Mouse (Mus musculus): ENCODE data around the gene Rbbp8nl.

DNA sequence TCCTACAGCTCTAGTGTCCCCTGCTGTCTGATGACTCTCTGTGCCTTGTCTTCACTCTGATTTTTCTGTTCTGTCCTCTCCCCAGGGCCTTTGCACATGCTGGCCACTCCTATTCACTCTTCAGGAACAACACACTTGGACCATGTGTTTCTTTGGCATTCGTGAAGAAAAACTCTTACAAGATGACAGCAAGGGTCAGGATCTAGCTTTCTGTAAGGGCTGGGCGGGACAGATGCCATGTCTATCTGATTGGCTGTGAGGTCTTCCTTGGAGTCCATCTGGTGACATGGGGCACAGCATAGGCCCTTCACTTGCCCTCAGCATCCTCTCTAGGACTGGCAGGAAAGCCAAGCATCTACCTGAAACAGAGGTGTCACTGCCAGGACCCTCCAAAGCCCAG, 16.3 kb upstream of the Rbbp8nl start:
- no peak for TF ChIP-seq CTCF (IDR thresholded peaks at IDR 0.05; ENCODE audit: low read depth)
- no peak for TF ChIP-seq EP300 (IDR thresholded peaks at IDR 0.05; ENCODE audit: low read depth)

All from heart, postnatal 0 days (tissue).